10 mouse cellular contexts compared by ENCODE assay signal in the genomic region with DNA sequence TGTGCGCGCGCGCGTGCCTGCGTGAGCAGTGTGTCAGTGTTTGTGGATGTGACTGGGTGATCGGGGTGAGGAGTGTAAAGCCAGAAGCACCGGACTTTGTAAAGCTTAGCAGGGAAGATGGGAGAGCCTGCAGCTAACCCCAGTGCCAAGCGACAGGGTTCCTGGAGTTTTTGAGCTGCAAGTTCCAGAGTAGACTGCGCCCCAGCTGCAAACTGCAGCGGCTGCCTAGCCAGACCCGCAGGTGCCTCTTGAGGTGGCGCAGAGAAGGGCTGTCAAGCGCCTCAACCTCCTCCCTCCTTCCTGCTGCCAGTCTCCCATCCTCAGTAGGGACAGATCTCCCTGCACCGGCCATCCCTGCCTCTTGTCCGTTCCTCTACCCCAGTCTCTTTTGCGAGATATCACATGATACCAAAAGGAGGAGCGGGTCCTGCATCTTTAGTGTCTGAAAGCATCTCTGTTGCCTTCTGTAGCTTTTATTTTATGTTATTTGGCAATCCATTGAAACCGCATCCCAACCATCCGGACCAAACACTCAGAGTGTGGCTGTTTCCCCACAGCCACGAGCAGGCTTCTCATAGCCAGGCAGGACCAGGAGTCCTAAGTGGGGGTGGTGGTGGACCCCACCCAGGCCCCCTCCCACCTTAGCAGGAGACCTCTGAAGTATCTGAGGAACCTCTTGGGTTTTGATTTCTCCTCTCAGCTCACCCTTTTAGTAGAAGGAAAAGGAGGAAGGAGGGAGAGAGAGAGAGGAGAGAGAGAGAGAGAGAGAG. TPM values are rescaled to one million over a fixed set of nuclear protein-coding genes. Genes with fewer than 3 reads are reported as not detected.
DNase-seq lines count a peak whose midpoint lies in the region; ATAC-seq and TF ChIP-seq lines count a peak whose summit lies in the region.
"Had no signal": no experiment of that assay in that cellular context is flagged by ENCODE, and none has a peak within 500 bp of the region (broad histone marks: within the 10 kb centered on the region; RNA-seq: fewer than 3 reads in every experiment).

No protein-coding gene starts in this region.

- H3K4me2 ChIP-seq in embryonic facial prominence, embryonic 14.5 days (ENCODE audit: low read depth, low read length), result peak overlapping the region; percentile 74
- H3K4me2 ChIP-seq in intestine, embryonic 16.5 days (ENCODE audit: low read depth, low read length), result peak overlapping the region; percentile 95; the same call in 1 of the 2 replicates

- DNase-seq in left cerebral cortex, adult 2 months (ENCODE audit: extremely low spot score in 1 of 2, low spot score in 2 of 2), result peak; percentile 31 to 47
- no peak for DNase-seq in left cerebral cortex, postnatal 10 days (ENCODE audit: extremely low spot score in 1 of 2, low spot score in 2 of 2)
- DNase-seq in embryonic facial prominence, embryonic 14.5 days (ENCODE audit: low spot score), result no peak
- DNase-seq in retina, embryonic 14.5 days (ENCODE audit: low spot score), result peak; percentile 46
- no peak for DNase-seq in urinary bladder, postnatal 4 days (ENCODE audit: low spot score in 2 of 2)
- no peak for DNase-seq in spleen, postnatal 4 days (ENCODE audit: low spot score in 2 of 2)

- no peaks in the 10 kb centered on the region for H3K36me3 ChIP-seq in embryonic facial prominence, embryonic 14.5 days (ENCODE audit: control insufficient read depth, insufficient read depth, low read length)
- no peaks in the 10 kb centered on the region for H3K36me3 ChIP-seq in intestine, embryonic 16.5 days (ENCODE audit: control insufficient read depth, insufficient read depth, low read length)

- TF ChIP-seq CTCF in left cerebral cortex, adult 2 months (IDR thresholded peaks at IDR 0.05), result no peak

- WGBS in embryonic facial prominence, embryonic 14.5 days, result 2% methylated on average over 21 of the region's 21 CpGs
- 2% methylated on average over 21 of the region's 21 CpGs for WGBS in intestine, embryonic 16.5 days

- H3K4me1 ChIP-seq in embryonic facial prominence, embryonic 14.5 days (ENCODE audit: control insufficient read depth, insufficient read depth, low read length), result peaks cover 11% of the 10 kb centered on the region
- peaks cover 17% of the 10 kb centered on the region for H3K4me1 ChIP-seq in intestine, embryonic 16.5 days (ENCODE audit: control insufficient read depth, insufficient read depth, low read length)

- H3K9me3 ChIP-seq in embryonic facial prominence, embryonic 14.5 days (ENCODE audit: control insufficient read depth, low read length), result no peaks in the 10 kb centered on the region
- H3K9me3 ChIP-seq in intestine, embryonic 16.5 days (ENCODE audit: control insufficient read depth, low read length), result no peaks in the 10 kb centered on the region

- peaks cover 36% of the 10 kb centered on the region for H3K27me3 ChIP-seq in embryonic facial prominence, embryonic 14.5 days (replicated peaks; ENCODE audit: control insufficient read depth, insufficient read depth, low read length)
- H3K27me3 ChIP-seq in intestine, embryonic 16.5 days (replicated peaks; ENCODE audit: control insufficient read depth, insufficient read depth, low read length), result peaks cover 55% of the 10 kb centered on the region

- peak overlapping the region; percentile 92 for H3K27ac ChIP-seq in left cerebral cortex, adult 2 months
- no peak overlapping the region for H3K27ac ChIP-seq in embryonic facial prominence, embryonic 14.5 days (replicated peaks; ENCODE audit: low read depth, low read length)
- H3K27ac ChIP-seq in intestine, embryonic 16.5 days (ENCODE audit: low read length), result no peak overlapping the region

- peak; percentile 38; the same call in 1 of the 2 replicates for ATAC-seq in cerebellum, adult (ENCODE audit: insufficient number of reproducible peaks, low FRiP score, low TSS enrichment)
- no peak for ATAC-seq in embryonic facial prominence, embryonic 14.5 days (ENCODE audit: low read depth)
- ATAC-seq in intestine, embryonic 16.5 days, result no peak

- intact Hi-C loops in left cerebral cortex, adult 2 months (cut with DNase I), result loop anchor here (1.0 to 5.0 kb wide), 3 partner anchors 39 to 66 kb away; no protein-coding TSS in a partner anchor
- intact Hi-C loops in left cerebral cortex, postnatal 10 days (cut with DNase I), result loop anchor here (2.0 to 5.0 kb wide), 3 partner anchors 51 to 66 kb away; no protein-coding TSS in a partner anchor

- peak overlapping the region; percentile 67 for H3K4me3 ChIP-seq in left cerebral cortex, adult 2 months
- H3K4me3 ChIP-seq in embryonic facial prominence, embryonic 14.5 days (ENCODE audit: low read depth, low read length), result peak overlapping the region; percentile 44
- peak overlapping the region; percentile 53 for H3K4me3 ChIP-seq in intestine, embryonic 16.5 days (ENCODE audit: low read length)

- H3K9ac ChIP-seq in embryonic facial prominence, embryonic 14.5 days (ENCODE audit: low read depth, low read length), result peak overlapping the region; percentile 54; the same call in 1 of the 2 replicates
- no peak overlapping the region for H3K9ac ChIP-seq in intestine, embryonic 16.5 days (ENCODE audit: low read depth, low read length)

RNA-seq across cellular contexts. Expression of a gene that starts 1.0 kb away (rescaled TPM):
- 100 to 1,000 TPM in 1 of 2 experiments, 10 to 100 TPM in 1; 78.0 to 113 TPM for total RNA-seq in left cerebral cortex, adult 2 months (2021)
- total RNA-seq in left cerebral cortex, postnatal 10 days (2021), result 10 to 100 TPM; 59.0 to 83.7 TPM
- 2.3 and 3.5 TPM in 2 replicates for polyA plus RNA-seq in embryonic facial prominence, embryonic 14.5 days (2014; fragmentation: Nextera tagmentation; extraction: Ambion mirVana)
- polyA plus RNA-seq in intestine, embryonic 16.5 days (2015; fragmentation: Nextera tagmentation; extraction: Ambion mirVana), result 0.61 and 1.0 TPM in 2 replicates

RNA-seq across cellular contexts. Expression of a gene that starts 40.6 kb away (rescaled TPM):
- not detected for total RNA-seq in left cerebral cortex, adult 2 months (2021)
- total RNA-seq in left cerebral cortex, postnatal 10 days (2021), result not detected
- not detected in 2 replicates for polyA plus RNA-seq in embryonic facial prominence, embryonic 14.5 days (2014; fragmentation: Nextera tagmentation; extraction: Ambion mirVana)
- not detected in 2 replicates for polyA plus RNA-seq in intestine, embryonic 16.5 days (2015; fragmentation: Nextera tagmentation; extraction: Ambion mirVana)
- total RNA-seq: layer of hippocampus, adult 18-20 months had no signal
- polyA plus RNA-seq: testis, adult 2 months had no signal

Comparison
In these comparisons a context has a peak if more than half of its experiments do, and no peak if none do; other contexts are left out.
1. DNase-seq: peak in left cerebral cortex, adult 2 months (2 of 2) and retina, embryonic 14.5 days (single experiment); none in left cerebral cortex, postnatal 10 days (0 of 2), embryonic facial prominence, embryonic 14.5 days (single experiment), urinary bladder, postnatal 4 days (0 of 2) and spleen, postnatal 4 days (0 of 2).
2. Peak in every context shown above with its lines, with median percentiles within 50 percentile points of each other: H3K4me3 ChIP-seq.